Comparison of ENCODE assay signal across 13 mouse cellular contexts in the genomic region with DNA sequence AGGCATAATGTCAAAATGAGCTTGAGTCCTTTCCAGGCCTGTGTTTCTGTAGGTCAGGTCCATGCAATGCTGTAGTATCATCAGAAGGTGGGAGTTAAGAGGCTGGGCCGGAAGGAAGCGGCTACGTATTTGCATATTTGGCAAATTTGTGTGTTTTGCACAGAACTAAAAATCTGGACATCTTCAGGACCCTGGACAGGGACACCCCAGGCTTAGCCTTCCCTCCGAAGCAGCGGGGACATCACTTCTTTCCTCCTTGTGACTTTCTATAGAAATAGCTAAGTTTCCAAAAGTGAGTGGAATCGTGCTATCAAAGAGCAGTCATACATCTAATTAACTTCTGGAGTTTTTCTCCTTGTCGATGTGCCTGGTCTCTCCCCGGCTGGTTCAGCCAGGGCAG.
DNase-seq lines count a peak whose midpoint lies in the region; ATAC-seq lines count a peak whose summit lies in the region.
"Had no signal": no experiment of that assay in that cellular context is flagged by ENCODE, and none has a peak within 500 bp of the region (broad histone marks: within the 10 kb centered on the region; RNA-seq: fewer than 3 reads in every experiment).

No protein-coding gene starts in this region.

- no peak overlapping the region for H3K9ac ChIP-seq in heart, embryonic 12.5 days
- no peak overlapping the region for H3K9ac ChIP-seq in neural tube, embryonic 15.5 days (replicated peaks)
- H3K9ac ChIP-seq: forebrain, embryonic 13.5 days; limb, embryonic 15.5 days; midbrain, embryonic 12.5 days had no signal

- H3K9me3 ChIP-seq in heart, embryonic 12.5 days (replicated peaks): no peaks in the 10 kb centered on the region
- no peaks in the 10 kb centered on the region for H3K9me3 ChIP-seq in neural tube, embryonic 15.5 days (replicated peaks)
- H3K9me3 ChIP-seq: forebrain, embryonic 13.5 days; limb, embryonic 15.5 days; midbrain, embryonic 12.5 days had no signal

- H3K4me2 ChIP-seq in heart, embryonic 12.5 days: no peak overlapping the region
- no peak overlapping the region for H3K4me2 ChIP-seq in neural tube, embryonic 15.5 days
- H3K4me2 ChIP-seq: forebrain, embryonic 13.5 days; limb, embryonic 15.5 days; midbrain, embryonic 12.5 days had no signal

- no peak overlapping the region for H3K4me3 ChIP-seq in heart, embryonic 12.5 days
- H3K4me3 ChIP-seq in neural tube, embryonic 15.5 days (replicated peaks): no peak overlapping the region
- H3K4me3 ChIP-seq: forebrain, embryonic 13.5 days; limb, embryonic 15.5 days; midbrain, embryonic 12.5 days had no signal

- no peak for ATAC-seq in heart, embryonic 12.5 days (ENCODE audit: insufficient number of reproducible peaks, low FRiP score)
- ATAC-seq in neural tube, embryonic 15.5 days (ENCODE audit: low FRiP score): no peak
- ATAC-seq: forebrain, embryonic 13.5 days had no signal

- DNase-seq in heart, postnatal 4 days: peak; percentile 46
- DNase-seq in neural tube, embryonic 10.5 days (ENCODE audit: extremely low spot score, low spot score): peak; percentile 33
- DNase-seq in c-Kit-positive CD71-positive TER-119-negative erythroid progenitor cells, embryonic 14.5 days (ENCODE audit: low read depth): peak; percentile 7
- DNase-seq in mesoderm, embryonic 11.5 days (ENCODE audit: low read depth, low spot score): peak; percentile 65
- DNase-seq in layer of hippocampus, postnatal 25 days (ENCODE audit: extremely low spot score in 1 of 2, low spot score in 1 of 2): no peak
- no peak for DNase-seq in heart, adult 11 months
- DNase-seq: right cerebral cortex, adult 18-20 months had no signal

- WGBS in heart, embryonic 12.5 days: 67% methylated on average over 8 of the region's 8 CpGs
- WGBS in neural tube, embryonic 15.5 days: 50% methylated on average over 8 of the region's 8 CpGs

- H3K36me3 ChIP-seq in heart, embryonic 12.5 days: 0 out of 2 replicates have a peak, but pooled peaks cover 6% of the 10 kb centered on the region
- peaks cover 2% of the 10 kb centered on the region; the same call in 1 of the 2 replicates for H3K36me3 ChIP-seq in neural tube, embryonic 15.5 days

- no peaks in the 10 kb centered on the region for H3K27me3 ChIP-seq in heart, embryonic 12.5 days (replicated peaks)
- H3K27me3 ChIP-seq in neural tube, embryonic 15.5 days (replicated peaks): no peaks in the 10 kb centered on the region
- H3K27me3 ChIP-seq: CH12.LX; limb, embryonic 15.5 days had no signal

- peaks cover 10% of the 10 kb centered on the region; the same call in 1 of the 2 replicates for H3K4me1 ChIP-seq in heart, embryonic 12.5 days (replicated peaks)
- peaks cover 40% of the 10 kb centered on the region for H3K4me1 ChIP-seq in neural tube, embryonic 15.5 days
- H3K4me1 ChIP-seq: limb, embryonic 15.5 days had no signal

- H3K27ac ChIP-seq in heart, embryonic 12.5 days (ENCODE audit: poor library complexity, severe bottlenecking): no peak overlapping the region
- no peak overlapping the region for H3K27ac ChIP-seq in neural tube, embryonic 15.5 days (replicated peaks)
- H3K27ac ChIP-seq: forebrain, embryonic 13.5 days; limb, embryonic 15.5 days; midbrain, embryonic 12.5 days had no signal

Comparison
In these comparisons a context has a peak if more than half of its experiments do, and no peak if none do; other contexts are left out.
1. DNase-seq: peak in heart, postnatal 4 days (single experiment), neural tube, embryonic 10.5 days (single experiment), c-Kit-positive CD71-positive TER-119-negative erythroid progenitor cells, embryonic 14.5 days (single experiment) and mesoderm, embryonic 11.5 days (single experiment); none in layer of hippocampus, postnatal 25 days (0 of 2) and heart, adult 11 months (single experiment).